Mouse (Mus musculus) liver, adult 2 months (tissue): ENCODE data around the gene Pes1.

ENCODE experiments used
- CTCF ChIP-seq: fragments of 200-500 bp; IDR thresholded peaks from 2 replicates; pipeline ENCODE4 v1.5.1; 2011; ENCODE audit warnings: low read depth, low read length, control low read depth
- POLR2A ChIP-seq: fragments of 200-500 bp; IDR thresholded peaks from 2 replicates; pipeline ENCODE4 v1.6.1; 2011; ENCODE audit warnings: low read length, control low read depth; ENCODE audit not compliant: insufficient read depth; ENCODE audit errors: extremely low read depth

- TF ChIP-seq CTCF (no peak), POLR2A (no peak)
These were observed 19.6 kb downstream of the Pes1 start, which contains the start of gene Gal3st1 for GRCm38 (mm10) chr11:3983291-3983862.
